Comparison of ENCODE assay signal across 8 mouse cellular contexts in the genomic region with DNA sequence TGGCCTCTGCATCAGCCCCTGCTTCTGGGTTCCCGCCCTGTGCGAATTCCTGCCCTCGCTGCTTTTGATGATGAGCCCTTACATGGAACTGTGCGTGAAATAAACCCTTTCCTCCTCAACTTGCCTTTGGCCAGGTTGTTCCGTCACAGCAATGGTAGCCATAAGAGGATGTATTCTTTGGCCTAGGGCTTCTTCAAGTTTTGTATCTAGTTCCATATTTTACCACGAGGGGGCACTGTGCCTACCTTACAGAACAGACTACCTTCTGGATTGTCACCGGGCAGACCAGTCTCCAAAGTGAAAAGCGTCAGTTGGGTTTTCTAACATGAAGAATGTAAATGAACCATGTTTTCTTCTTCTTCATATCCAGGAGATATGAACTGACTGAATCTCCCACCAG. TPM values are rescaled to one million over a fixed set of nuclear protein-coding genes. Genes with fewer than 3 reads are reported as not detected.
A peak's percentile ranks its signal among the peaks of the same experiment; 100 is the strongest.
DNase-seq lines count a peak whose midpoint lies in the region; ATAC-seq lines count a peak whose summit lies in the region.

No protein-coding gene starts in this region.

- no peaks in the 10 kb centered on the region for H3K36me3 ChIP-seq in intestine, embryonic 14.5 days (ENCODE audit: control insufficient read depth, insufficient read depth, low read length)
- no peaks in the 10 kb centered on the region for H3K36me3 ChIP-seq in intestine, embryonic 16.5 days (ENCODE audit: control insufficient read depth, insufficient read depth, low read length)
- no peaks in the 10 kb centered on the region for H3K36me3 ChIP-seq in forebrain, embryonic 14.5 days (ENCODE audit: control insufficient read depth, insufficient read depth, low read length)
- no peaks in the 10 kb centered on the region for H3K36me3 ChIP-seq in neural tube, embryonic 12.5 days

- intact Hi-C loops in left cerebral cortex, postnatal 25 days (cut with DNase I), result loop anchor here (5.0 to 10.0 kb wide), 2 partner anchors 142 to 174 kb away; no protein-coding TSS in a partner anchor

- H3K4me2 ChIP-seq in intestine, embryonic 14.5 days (ENCODE audit: low read length), result no peak overlapping the region
- H3K4me2 ChIP-seq in intestine, embryonic 16.5 days (ENCODE audit: low read depth, low read length), result no peak overlapping the region
- no peak overlapping the region for H3K4me2 ChIP-seq in forebrain, embryonic 14.5 days (ENCODE audit: low read length)
- no peak overlapping the region for H3K4me2 ChIP-seq in neural tube, embryonic 12.5 days (replicated peaks)

- H3K9ac ChIP-seq in intestine, embryonic 14.5 days (ENCODE audit: low read length), result no peak overlapping the region
- H3K9ac ChIP-seq in intestine, embryonic 16.5 days (ENCODE audit: low read depth, low read length), result no peak overlapping the region
- no peak overlapping the region for H3K9ac ChIP-seq in forebrain, embryonic 14.5 days (ENCODE audit: low read length)
- H3K9ac ChIP-seq in neural tube, embryonic 12.5 days, result no peak overlapping the region

- H3K9me3 ChIP-seq in intestine, embryonic 14.5 days (ENCODE audit: control insufficient read depth, low read length), result no peaks in the 10 kb centered on the region
- no peaks in the 10 kb centered on the region for H3K9me3 ChIP-seq in intestine, embryonic 16.5 days (ENCODE audit: control insufficient read depth, low read length)
- no peaks in the 10 kb centered on the region for H3K9me3 ChIP-seq in forebrain, embryonic 14.5 days (replicated peaks; ENCODE audit: control insufficient read depth, low read length)
- no peaks in the 10 kb centered on the region for H3K9me3 ChIP-seq in neural tube, embryonic 12.5 days

- DNase-seq in intestine, embryonic 14.5 days (ENCODE audit: low spot score), result peak; percentile 53
- peak; percentile 76 for DNase-seq in T-cell, adult 2 months (ENCODE audit: low spot score)
- DNase-seq in forebrain, embryonic 14.5 days (ENCODE audit: low spot score), result peak; percentile 74
- DNase-seq in kidney, adult 11 months, result peak; percentile 8
- DNase-seq in left cerebral cortex, postnatal 25 days (ENCODE audit: low spot score in 2 of 2), result peak; percentile 56 to 69
- DNase-seq in urinary bladder, postnatal 36 days (ENCODE audit: low spot score in 2 of 2), result peak; percentile 4 to 16

- H3K4me3 ChIP-seq in intestine, embryonic 14.5 days (ENCODE audit: low read depth, low read length), result no peak overlapping the region
- no peak overlapping the region for H3K4me3 ChIP-seq in intestine, embryonic 16.5 days (ENCODE audit: low read length)
- H3K4me3 ChIP-seq in forebrain, embryonic 14.5 days (ENCODE audit: low read depth, low read length), result no peak overlapping the region
- H3K4me3 ChIP-seq in neural tube, embryonic 12.5 days, result no peak overlapping the region

- WGBS in intestine, embryonic 14.5 days, result 41% methylated on average over 8 of the region's 8 CpGs
- WGBS in intestine, embryonic 16.5 days, result 45% methylated on average over 8 of the region's 8 CpGs
- WGBS in forebrain, embryonic 14.5 days, result 40% methylated on average over 8 of the region's 8 CpGs
- WGBS in neural tube, embryonic 12.5 days, result 51% methylated on average over 8 of the region's 8 CpGs

- no peaks in the 10 kb centered on the region for H3K4me1 ChIP-seq in intestine, embryonic 14.5 days (replicated peaks; ENCODE audit: control insufficient read depth, insufficient read depth, low read length)
- H3K4me1 ChIP-seq in intestine, embryonic 16.5 days (ENCODE audit: control insufficient read depth, insufficient read depth, low read length), result no peaks in the 10 kb centered on the region
- no peaks in the 10 kb centered on the region for H3K4me1 ChIP-seq in forebrain, embryonic 14.5 days (ENCODE audit: control insufficient read depth, insufficient read depth, low read length)
- H3K4me1 ChIP-seq in neural tube, embryonic 12.5 days, result no peaks in the 10 kb centered on the region

- no peaks in the 10 kb centered on the region for H3K27me3 ChIP-seq in intestine, embryonic 14.5 days (replicated peaks; ENCODE audit: control insufficient read depth, insufficient read depth, low read length)
- H3K27me3 ChIP-seq in intestine, embryonic 16.5 days (replicated peaks; ENCODE audit: control insufficient read depth, insufficient read depth, low read length), result no peaks in the 10 kb centered on the region
- H3K27me3 ChIP-seq in forebrain, embryonic 14.5 days (replicated peaks; ENCODE audit: control insufficient read depth, insufficient read depth, low read length), result no peaks in the 10 kb centered on the region
- H3K27me3 ChIP-seq in neural tube, embryonic 12.5 days (replicated peaks), result no peaks in the 10 kb centered on the region

- peak; percentile 40; the same call in 1 of the 2 replicates for ATAC-seq in intestine, embryonic 14.5 days (replicated peaks; ENCODE audit: low FRiP score, low TSS enrichment, low read depth)
- ATAC-seq in intestine, embryonic 16.5 days, result no peak
- peak; percentile 54; the same call in 1 of the 2 replicates for ATAC-seq in forebrain, embryonic 14.5 days
- ATAC-seq in neural tube, embryonic 12.5 days (ENCODE audit: low FRiP score, low read depth), result 0 out of 2 replicates have a peak, but pooled peaks have one; percentile 53

- no peak overlapping the region for H3K27ac ChIP-seq in intestine, embryonic 14.5 days (ENCODE audit: low read depth)
- no peak overlapping the region for H3K27ac ChIP-seq in intestine, embryonic 16.5 days (ENCODE audit: low read length)
- H3K27ac ChIP-seq in forebrain, embryonic 14.5 days (ENCODE audit: low read depth, low read length), result no peak overlapping the region
- H3K27ac ChIP-seq in neural tube, embryonic 12.5 days, result no peak overlapping the region

RNA-seq across cellular contexts. Expression of gene Prkcq, which starts 58.7 kb away (rescaled TPM):
- 2.6 and 2.8 TPM in 2 replicates for polyA plus RNA-seq in intestine, embryonic 14.5 days (2014; fragmentation: Nextera tagmentation; extraction: Ambion mirVana)
- polyA plus RNA-seq in intestine, embryonic 16.5 days (2015; fragmentation: Nextera tagmentation; extraction: Ambion mirVana), result 1.3 and 1.5 TPM in 2 replicates
- polyA plus RNA-seq in forebrain, embryonic 14.5 days (2014; fragmentation: Nextera tagmentation; extraction: Ambion mirVana), result 3.0 and 4.0 TPM in 2 replicates
- total RNA-seq in left cerebral cortex, postnatal 25 days (2021), result 1 to 10 TPM; 8.7 to 9.4 TPM
- polyA plus RNA-seq in neural tube, embryonic 12.5 days (2016; fragmentation: Nextera tagmentation; extraction: Ambion mirVana), result 2.8 and 3.1 TPM in 2 replicates

Comparison
In these comparisons a context has a peak if more than half of its experiments do, and no peak if none do; other contexts are left out.
1. DNase-seq: peak in every context shown above with its lines; median percentile 76 in T-cell, adult 2 months; 74 in forebrain, embryonic 14.5 days; 62 in left cerebral cortex, postnatal 25 days; 53 in intestine, embryonic 14.5 days; 10 in urinary bladder, postnatal 36 days; 8 in kidney, adult 11 months.